Mouse (Mus musculus): ENCODE measurements at regions not wholly inside any gene's neighbourhood (a gene's known extent, or its start where the extent isn't known, plus 50 kb on each side); places are given as distances from the start of the nearest gene placed in this dataset.

DNA sequence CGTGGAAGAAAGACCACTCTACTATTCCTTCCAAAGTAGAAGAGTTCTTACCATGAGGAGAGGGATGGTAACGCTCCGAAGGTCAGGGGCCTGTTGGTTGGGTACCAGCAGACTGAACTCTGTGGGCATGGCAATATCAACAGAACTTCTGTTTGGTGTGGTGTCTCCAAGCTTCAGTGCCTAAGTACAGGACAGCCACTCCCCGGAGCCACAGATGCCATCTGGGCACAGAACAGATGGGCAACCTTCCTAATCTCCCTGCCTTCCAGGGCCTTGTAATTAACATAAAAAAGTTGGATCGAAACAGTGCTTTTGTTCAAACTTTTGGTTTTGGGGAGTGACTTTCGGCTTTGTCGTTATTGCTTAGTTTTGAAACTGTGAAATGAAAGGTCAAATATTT, 116.6 kb upstream of the Map3k1 start:
- Histone ChIP-seq H3K4me1 (ENCODE audit: control insufficient read depth, insufficient read depth, low read length) (no peaks in the 10 kb centered on the region), H3K27ac (ENCODE audit: insufficient read depth, low read length) (no peak overlapping the region), H3K4me3 (ENCODE audit: insufficient read depth, low read length) (no peak overlapping the region)
- TF ChIP-seq CTCF (IDR thresholded peaks at IDR 0.05; ENCODE audit: borderline replicate concordance, insufficient read depth, low read length) (no peak), POLR2A (IDR thresholded peaks at IDR 0.05; ENCODE audit: low read depth, low read length) (no peak)

DNA sequence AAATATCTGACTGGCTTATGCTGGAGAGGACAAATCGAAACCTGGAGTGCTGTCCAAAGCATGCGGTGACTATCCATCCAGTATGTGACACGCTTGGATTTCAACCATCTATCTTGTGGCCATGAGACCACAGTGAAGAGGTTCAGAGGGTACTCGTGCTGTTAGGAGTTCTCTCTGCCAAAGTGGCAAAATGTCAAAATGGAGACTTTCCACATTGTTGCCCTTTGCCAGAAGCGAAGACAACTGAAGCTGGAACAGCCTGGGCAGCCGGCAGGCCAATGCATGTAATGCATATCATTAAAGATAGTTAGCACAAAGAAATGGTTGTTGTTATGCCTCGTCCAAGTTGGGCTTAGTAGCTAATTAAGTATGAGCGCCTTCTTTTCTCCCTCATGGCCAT, 118.0 kb upstream of the Map3k1 start:
- H3K27ac ChIP-seq (ENCODE audit: insufficient read depth, low read length): no peak overlapping the region
- no peak for TF ChIP-seq POLR2A (IDR thresholded peaks at IDR 0.05; ENCODE audit: low read depth, low read length)
- TF ChIP-seq CTCF (IDR thresholded peaks at IDR 0.05; ENCODE audit: borderline replicate concordance, insufficient read depth, low read length): no peak
- no peaks in the 10 kb centered on the region for H3K4me1 ChIP-seq (ENCODE audit: control insufficient read depth, insufficient read depth, low read length)
- H3K4me3 ChIP-seq (ENCODE audit: insufficient read depth, low read length): no peak overlapping the region

DNA sequence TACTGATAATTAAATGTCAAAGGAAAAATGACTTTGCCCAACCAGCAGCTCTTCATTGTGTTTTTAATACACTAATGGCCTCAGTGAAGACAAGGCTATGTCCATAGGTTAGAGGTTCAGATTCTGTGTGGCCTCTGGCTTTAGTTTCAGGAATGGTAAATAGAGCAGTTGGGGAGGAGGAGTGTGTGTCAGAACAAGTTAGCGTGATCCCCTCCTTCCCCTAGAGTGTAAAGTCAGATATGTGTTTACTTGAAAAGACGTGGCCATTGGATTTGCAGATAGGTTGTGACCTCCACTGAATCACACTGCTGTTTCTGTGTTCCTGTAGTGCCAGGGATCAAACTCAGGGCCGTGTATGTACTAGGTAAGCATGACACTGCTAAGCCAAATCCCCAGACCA, 118.7 kb upstream of the Map3k1 start:
- TF ChIP-seq CTCF (IDR thresholded peaks at IDR 0.05; ENCODE audit: borderline replicate concordance, insufficient read depth, low read length) (no peak), POLR2A (IDR thresholded peaks at IDR 0.05; ENCODE audit: low read depth, low read length) (no peak)
- Histone ChIP-seq H3K4me3 (ENCODE audit: insufficient read depth, low read length) (no peak overlapping the region), H3K27ac (ENCODE audit: insufficient read depth, low read length) (no peak overlapping the region)

DNA sequence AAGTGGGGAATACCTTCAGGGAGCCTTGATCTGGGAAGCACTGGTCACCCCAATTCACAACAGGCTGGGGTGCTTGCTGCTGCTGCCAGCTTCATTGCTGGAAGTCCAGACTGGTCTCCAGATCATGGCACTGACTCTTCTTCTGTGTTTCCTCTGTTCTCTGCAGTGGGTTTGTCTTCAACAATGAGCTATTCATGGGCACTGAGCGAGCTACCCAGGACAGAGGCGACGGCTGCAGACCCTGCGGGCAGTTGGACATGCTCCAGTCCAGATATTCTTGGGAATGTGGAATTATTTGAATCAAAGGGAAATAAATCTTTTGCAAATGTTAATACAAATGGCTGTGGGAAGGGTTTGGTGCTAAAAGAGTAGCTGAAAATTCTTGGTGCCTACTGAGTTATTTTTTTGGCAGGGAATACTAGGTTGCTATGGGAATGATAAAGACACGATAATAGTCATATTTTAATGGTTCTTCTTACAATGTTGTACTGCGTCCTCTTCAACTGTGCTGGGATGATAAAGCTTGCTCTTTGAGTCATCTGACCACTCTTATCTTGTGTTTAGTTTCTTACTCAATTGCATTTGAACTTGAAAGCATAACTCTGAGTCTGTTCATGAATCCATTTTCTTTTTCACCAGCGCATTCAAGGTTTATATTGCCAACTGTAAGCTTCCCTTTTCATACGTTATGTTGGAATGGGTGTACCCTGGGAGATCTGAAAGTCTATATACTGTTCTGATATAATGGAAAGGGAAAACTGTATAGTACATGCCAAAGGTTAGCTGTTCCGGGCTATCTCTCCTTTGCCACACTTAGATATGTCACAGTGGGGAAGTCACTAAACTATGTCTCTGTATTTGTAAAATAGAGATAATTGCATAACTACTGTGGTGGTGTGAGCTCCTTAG, 120.1 kb upstream of the Map3k1 start:
- H3K4me1 ChIP-seq (ENCODE audit: control insufficient read depth, insufficient read depth, low read length): no peaks in the 10 kb centered on the region
- no peak overlapping the region for H3K27ac ChIP-seq (ENCODE audit: insufficient read depth, low read length)
- TF ChIP-seq CTCF (IDR thresholded peaks at IDR 0.05; ENCODE audit: borderline replicate concordance, insufficient read depth, low read length): no peak
- TF ChIP-seq POLR2A (IDR thresholded peaks at IDR 0.05; ENCODE audit: low read depth, low read length): no peak
- no peak overlapping the region for H3K4me3 ChIP-seq (ENCODE audit: insufficient read depth, low read length)

More for the DNA sequence above, 118.7 kb upstream of the Map3k1 start:
- H3K4me1 ChIP-seq (ENCODE audit: control insufficient read depth, insufficient read depth, low read length): no peaks in the 10 kb centered on the region

DNA sequence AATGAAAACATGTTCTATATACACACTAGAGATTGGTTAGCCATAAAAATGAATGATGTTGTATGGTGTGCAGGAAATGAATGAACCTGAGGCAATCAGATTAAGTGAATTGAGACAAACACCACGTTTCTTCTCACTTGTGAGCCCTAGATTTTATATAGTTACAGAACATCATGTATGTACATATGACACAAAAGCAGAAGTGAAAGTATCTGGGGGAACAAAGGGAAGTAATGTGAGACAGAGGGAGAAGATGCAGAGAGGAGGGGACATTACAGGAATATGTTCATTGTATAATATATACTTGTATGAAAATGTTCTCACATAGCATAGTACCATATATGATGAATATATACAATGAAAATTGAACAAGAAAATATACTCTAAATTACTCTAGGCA, 121.1 kb upstream of the Map3k1 start:
- TF ChIP-seq POLR2A (IDR thresholded peaks at IDR 0.05; ENCODE audit: low read depth, low read length): no peak
- no peak for TF ChIP-seq CTCF (IDR thresholded peaks at IDR 0.05; ENCODE audit: borderline replicate concordance, insufficient read depth, low read length)
- Histone ChIP-seq H3K27ac (ENCODE audit: insufficient read depth, low read length) (no peak overlapping the region), H3K4me1 (ENCODE audit: control insufficient read depth, insufficient read depth, low read length) (no peaks in the 10 kb centered on the region), H3K4me3 (ENCODE audit: insufficient read depth, low read length) (no peak overlapping the region)

DNA sequence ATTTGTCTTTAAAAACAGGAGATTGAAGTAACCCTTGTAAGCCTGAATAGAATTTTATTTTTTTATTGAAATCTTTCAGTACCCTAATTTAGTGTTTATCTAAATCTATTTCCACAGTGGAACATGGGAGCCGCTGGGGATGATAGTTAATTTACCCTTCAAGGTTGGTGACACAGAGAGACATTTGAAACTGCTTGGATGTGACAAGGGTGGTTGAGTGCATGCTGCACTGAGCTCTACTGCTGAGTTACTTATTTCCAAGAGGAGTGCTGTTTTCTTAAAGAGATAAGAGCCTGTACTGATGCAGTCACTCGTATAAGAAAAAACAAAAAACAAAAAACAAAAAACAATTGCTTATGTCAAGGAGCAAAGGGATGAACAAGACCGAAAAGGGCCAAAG, 123.7 kb upstream of the Map3k1 start:
- Histone ChIP-seq H3K4me3 (ENCODE audit: insufficient read depth, low read length) (no peak overlapping the region), H3K4me1 (ENCODE audit: control insufficient read depth, insufficient read depth, low read length) (no peaks in the 10 kb centered on the region), H3K27ac (ENCODE audit: insufficient read depth, low read length) (no peak overlapping the region)
- TF ChIP-seq CTCF (IDR thresholded peaks at IDR 0.05; ENCODE audit: borderline replicate concordance, insufficient read depth, low read length) (no peak), POLR2A (IDR thresholded peaks at IDR 0.05; ENCODE audit: low read depth, low read length) (no peak)

DNA sequence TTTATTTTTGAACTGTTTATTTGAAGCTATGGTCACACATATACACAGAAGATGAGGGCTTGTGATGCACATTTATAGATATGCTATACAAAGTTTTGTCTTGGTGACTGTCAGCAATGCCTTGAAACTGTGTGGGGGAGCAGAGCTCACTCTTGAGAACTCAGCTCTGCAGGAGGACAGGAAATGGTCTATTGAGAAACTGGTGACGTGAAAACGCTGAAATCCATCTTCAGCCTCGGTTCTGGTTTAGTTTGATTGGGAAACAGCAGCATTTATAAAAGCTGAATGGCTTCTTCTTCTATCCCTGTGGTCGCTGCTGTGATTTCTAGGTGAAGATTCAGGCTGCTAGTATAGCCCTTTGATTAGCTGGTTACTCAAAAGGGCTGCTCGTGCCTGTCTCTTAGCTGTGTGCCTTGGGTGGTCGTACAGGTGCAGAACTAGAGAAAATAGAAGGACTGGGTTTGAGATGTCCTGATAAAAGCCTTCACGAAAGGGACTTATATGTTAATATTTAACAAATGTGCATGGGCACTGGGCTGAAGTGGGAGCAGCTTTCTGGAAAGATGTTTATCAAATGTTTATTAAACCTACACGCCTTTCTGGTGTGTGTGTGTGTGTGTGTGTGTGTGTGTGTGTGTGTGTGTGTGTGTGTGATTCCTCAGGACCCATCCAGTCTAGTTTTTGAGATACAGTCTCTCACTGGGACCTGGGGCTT, 124.9 kb upstream of the Map3k1 start:
- TF ChIP-seq POLR2A (IDR thresholded peaks at IDR 0.05; ENCODE audit: low read depth, low read length) (no peak), CTCF (IDR thresholded peaks at IDR 0.05; ENCODE audit: borderline replicate concordance, insufficient read depth, low read length) (no peak)
- Histone ChIP-seq H3K4me1 (ENCODE audit: control insufficient read depth, insufficient read depth, low read length) (no peaks in the 10 kb centered on the region), H3K27ac (ENCODE audit: insufficient read depth, low read length) (no peak overlapping the region), H3K4me3 (ENCODE audit: insufficient read depth, low read length) (no peak overlapping the region)

DNA sequence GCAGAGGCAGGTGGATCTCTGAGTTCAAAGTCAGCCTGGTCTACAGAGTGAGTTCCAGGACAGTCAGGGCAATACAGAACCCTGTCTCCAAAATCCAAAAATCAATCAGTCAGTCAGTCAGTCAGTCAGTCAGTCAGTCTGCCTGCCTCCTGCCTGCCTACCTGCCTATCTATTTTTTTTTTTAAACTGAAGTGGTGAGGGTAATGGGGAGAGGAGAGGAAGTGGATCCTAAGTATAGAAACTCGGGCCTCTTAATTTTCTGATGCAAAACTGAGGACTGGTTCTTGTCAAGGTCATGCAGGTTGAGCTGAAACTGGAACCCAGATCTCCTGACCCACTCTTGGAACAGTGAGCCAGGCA, 126.9 kb upstream of the Map3k1 start:
- H3K27ac ChIP-seq (ENCODE audit: insufficient read depth, low read length): no peak overlapping the region
- H3K4me3 ChIP-seq (ENCODE audit: insufficient read depth, low read length): no peak overlapping the region
- no peak for TF ChIP-seq POLR2A (IDR thresholded peaks at IDR 0.05; ENCODE audit: low read depth, low read length)
- no peak for TF ChIP-seq CTCF (IDR thresholded peaks at IDR 0.05; ENCODE audit: borderline replicate concordance, insufficient read depth, low read length)
- no peaks in the 10 kb centered on the region for H3K4me1 ChIP-seq (ENCODE audit: control insufficient read depth, insufficient read depth, low read length)

DNA sequence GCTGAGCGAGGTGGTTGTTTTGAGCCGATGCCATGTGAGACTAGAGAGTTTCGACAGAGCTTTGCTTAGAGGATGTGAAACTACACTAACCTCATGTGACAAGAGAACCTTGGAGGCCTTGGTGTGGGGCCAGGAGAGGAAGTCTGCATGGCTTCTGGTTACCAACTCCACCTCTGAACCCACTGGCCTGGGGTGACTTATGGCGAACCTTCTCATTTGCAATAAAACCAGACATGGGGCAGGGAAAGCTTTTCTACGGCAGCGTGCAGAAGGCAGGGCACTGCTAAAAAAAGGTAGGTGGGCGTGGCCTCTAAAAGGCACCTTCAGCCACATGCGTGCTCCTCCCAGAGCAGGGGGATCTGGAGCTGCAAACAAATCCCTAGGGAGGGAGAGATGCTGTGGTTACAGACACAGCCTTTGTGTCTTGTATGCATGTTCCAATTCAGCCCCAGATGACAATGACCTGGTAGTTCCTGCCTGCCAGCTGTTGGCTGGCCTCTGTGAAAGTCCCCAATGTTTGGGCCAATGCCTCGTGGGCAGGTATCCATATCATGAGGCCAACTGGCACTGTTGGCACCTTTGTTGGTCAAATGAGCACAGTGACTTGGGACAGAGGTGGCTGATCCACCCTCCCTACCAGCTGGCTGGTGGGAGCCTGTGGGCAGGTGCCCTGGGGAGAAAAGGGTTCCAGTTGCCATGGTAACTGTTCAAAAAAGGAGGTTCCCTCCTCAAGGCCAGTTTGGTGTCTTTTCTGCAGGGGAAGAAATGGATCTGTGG, 127.5 kb upstream of the Map3k1 start:
- H3K4me1 ChIP-seq (ENCODE audit: control insufficient read depth, insufficient read depth, low read length): no peaks in the 10 kb centered on the region
- no peak overlapping the region for H3K27ac ChIP-seq (ENCODE audit: insufficient read depth, low read length)
- TF ChIP-seq POLR2A (IDR thresholded peaks at IDR 0.05; ENCODE audit: low read depth, low read length) (no peak), CTCF (IDR thresholded peaks at IDR 0.05; ENCODE audit: borderline replicate concordance, insufficient read depth, low read length) (no peak)
- no peak overlapping the region for H3K4me3 ChIP-seq (ENCODE audit: insufficient read depth, low read length)

Data from embryonic fibroblast, embryonic 13.5 days (primary cell).